Mouse (Mus musculus) kidney, postnatal 25 days (tissue): Measurements from ENCODE around the gene 1700067P10Rik.

ENCODE experiments used
- DNase-seq, 2 experiments: peaks; one replicate each; pipeline ENCODE4 v3.0.0; 2021; ENCODE audit warnings: mixed read lengths in 2 of 2

Gene 1700067P10Rik

DNA sequence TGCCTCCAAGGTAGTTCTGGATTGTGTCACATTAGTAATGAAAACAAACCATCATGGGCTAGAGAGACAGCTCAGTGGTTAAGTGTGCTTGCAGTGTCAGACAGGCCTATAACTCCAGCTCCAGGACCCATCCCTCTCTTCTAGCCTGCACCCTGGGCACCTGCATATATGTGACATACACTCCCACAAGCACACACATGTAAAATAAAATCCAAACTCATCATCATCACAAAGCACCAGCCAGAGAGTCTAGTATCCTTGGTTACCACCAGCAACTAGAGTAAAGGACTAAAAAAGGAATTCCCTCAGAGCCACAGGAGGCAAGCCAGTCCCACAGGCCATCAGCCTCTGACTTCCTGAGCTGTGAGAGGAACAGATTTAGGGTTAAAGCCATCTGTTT, at the start of gene 1700067P10Rik:
1700067P10Rik (plus strand) TSS at position 301 of the 400 bp plus-strand sequence.
- no peak for DNase-seq

DNA sequence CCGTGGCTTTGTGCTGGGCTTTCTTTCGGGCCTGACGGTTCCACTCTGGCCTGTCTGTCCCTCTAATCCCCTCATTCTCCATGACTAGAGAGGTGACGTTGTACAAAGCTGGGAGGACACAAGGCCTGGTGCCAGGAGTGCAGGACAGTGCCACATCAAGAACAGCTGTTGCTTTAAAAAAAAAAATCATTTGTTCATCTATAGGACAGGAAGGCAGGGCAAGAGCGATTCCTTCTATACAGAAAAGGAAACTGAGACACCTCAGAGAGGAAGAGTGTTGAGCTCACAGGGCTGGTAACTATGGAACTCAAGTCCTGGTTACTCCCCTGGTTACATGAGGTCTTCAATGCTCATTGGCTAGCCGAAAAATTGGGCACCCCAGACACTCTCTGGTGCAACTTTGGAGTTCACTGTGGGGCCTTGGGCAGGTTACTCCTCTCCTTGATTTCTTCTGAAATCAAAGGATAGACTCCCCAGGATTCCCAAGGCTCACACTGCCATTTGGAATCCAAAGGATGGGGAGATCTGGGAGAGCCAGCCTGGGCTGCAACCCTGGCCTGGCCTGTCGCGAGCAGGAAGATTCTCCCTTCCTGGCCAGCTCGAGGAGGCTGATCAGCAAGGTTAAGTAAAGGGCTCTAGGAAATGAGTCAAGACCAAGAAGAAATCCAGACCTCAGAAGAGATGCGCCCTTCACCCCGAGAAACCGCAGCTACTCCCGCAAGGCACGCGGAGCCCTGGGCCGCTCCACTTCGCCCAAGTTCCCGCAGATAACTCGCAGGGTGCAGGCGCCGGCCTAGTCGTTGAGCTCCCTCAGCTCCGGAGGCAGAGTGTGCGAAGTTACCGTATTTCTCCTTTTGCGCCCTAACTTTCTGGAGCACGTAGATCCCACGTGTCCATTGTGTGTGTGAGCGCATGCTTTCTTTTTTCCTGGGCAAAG, 47.5 kb upstream of the 1700067P10Rik start:
- peak; percentile 40 to 65 for DNase-seq

DNA sequence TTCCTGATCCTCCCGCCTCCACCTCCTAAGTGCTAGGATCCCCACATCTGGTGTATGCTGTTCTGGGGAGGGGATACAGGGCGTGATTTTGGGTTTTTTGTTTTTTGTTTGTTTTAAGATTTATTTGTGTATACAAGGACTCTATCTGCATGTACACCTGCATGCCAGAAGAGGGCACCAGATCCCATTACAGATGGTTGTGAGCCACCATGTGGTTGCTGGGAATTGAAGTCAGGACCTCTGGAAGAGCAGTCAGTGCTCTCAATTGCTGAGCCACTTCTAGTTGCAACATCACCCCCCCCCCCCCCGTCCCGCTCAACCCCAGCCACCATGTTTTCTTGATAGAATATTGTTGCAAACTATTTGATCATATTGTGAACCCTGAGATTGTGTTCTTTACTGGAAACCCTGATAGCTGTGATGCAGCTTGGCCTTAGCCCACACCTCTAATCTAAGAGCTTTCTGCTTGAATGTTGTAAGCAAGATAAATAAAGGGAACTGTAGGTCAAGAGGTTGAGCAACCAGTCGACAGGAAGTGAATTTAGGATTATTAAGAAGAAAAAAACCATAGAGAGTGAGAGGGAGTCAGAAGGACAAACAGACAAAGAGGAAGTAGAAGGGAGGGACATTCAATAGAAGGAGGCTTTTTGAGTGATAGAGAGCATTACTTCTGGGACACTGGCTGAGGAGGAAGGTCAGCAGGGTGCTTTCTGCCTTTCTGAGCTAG, 45.8 kb upstream of the 1700067P10Rik start:
- no peak for DNase-seq

DNA sequence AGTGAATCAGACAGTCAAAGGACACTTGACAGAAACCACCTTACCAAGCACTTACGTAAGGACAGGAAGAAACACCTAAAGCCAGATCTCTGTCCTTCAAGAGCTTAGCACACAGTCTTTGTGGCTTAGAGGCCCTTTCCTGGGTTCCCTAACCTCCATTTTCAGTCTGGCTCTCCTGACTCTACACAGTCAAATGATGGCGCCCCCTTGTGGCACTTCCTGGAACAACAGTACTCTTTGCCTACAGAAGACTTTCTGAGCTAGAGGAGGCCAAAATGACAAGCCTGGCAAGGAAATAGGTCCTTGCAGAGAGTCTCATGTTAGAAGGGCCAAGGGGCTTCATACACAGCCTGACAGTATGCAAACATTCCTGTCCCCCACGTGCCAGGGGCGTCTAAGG, 43.5 kb upstream of the 1700067P10Rik start:
- peak; percentile 70 to 92 for DNase-seq

- DNase-seq: no peak
These were observed 37.3 kb upstream of the 1700067P10Rik start for GRCm38 (mm10) chr17:48051638-48052337.

GRCm38 (mm10) chr17:48052338-48053067, 36.6 kb upstream of the 1700067P10Rik start:
- no peak for DNase-seq

GRCm38 (mm10) chr17:48053646-48054045, 35.5 kb upstream of the 1700067P10Rik start:
- no peak for DNase-seq

GRCm38 (mm10) chr17:48055076-48055816, 33.9 kb upstream of the 1700067P10Rik start:
- DNase-seq: no peak

DNA sequence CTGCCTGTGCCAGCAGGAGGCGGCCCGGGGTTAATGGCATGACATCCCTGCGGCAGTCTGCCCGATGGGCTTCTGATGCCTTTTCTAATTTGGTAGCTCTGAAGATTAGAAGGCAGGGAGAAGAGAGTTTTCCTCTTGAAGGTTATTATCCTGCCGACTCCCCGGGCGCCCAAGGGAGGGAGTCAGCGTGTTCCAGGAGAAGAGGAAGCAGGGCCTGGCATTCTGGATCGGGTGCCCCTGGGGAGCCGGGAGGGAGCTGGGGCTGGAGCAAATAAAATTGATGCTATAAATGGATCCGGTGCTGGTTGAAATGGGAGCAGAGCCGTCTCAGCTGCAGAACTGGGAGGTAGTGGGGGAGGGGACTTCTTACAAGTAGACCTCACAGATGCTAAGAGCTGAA, 31.7 kb upstream of the 1700067P10Rik start:
- no peak for DNase-seq

GRCm38 (mm10) chr17:48064196-48064843, 24.8 kb upstream of the 1700067P10Rik start:
- DNase-seq: no peak

DNA sequence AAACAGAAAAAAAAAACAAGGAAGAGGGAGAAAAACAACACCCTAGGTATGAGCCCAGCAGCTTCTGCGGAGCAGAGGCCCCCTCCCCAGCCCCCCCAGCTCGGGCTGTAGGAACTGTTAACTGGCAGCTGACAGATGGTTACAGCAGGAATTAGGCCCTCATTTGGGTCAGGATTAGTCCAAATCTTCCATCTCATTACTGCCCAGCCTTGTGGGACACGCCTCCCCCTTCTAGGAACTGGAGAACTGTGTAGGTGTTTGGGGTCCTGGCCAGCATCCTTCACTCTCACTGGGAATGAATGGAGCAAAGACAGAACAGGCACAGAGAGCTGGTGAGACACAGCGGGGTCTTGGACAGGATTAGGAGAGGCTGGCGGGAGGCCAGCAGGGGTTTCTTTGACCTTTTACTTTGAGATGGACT, 24.0 kb upstream of the 1700067P10Rik start:
- no peak for DNase-seq

- no peak for DNase-seq
These were observed 22.0 kb upstream of the 1700067P10Rik start for GRCm38 (mm10) chr17:48067083-48067614.

DNA sequence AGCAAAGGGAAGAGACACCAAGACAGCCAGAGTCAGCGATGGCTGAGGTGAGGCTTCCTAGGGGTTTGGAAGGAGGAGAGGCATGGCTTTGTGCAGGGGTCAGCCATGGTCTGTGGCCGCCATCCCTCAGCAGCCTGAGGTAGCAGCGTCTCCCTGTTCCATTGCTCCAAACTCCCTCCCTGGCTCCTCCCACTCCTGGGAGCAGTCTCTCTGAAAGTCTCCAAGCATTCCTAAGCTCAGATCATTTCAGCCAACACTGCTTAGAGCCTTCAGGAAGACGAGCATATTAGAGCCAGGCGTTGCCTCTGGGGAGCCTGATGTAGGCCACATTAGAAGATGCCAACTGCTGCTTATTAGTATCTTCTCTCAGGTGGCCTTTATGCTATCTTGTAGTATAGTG, 21.4 kb upstream of the 1700067P10Rik start:
- DNase-seq: no peak

DNA sequence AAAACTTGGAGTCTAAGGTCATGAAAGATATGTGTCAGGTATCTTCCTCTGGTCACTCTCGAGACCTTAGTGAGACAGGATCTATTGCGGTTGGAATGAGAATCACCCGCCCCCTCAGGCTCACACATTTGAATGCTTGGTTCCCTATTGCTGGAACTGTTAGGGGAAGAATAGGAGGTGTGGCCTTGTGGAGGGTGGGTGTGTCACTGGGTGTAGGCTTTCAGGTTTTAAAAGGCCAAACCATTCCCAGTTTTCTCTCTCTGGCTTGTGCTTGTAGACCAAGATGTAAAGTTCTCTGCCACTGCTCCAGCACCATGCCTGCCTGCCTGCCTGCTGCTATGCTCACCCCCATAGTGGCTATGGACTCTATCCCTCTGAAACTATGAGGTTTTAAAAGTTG, 8.5 kb upstream of the 1700067P10Rik start:
- DNase-seq: no peak

DNA sequence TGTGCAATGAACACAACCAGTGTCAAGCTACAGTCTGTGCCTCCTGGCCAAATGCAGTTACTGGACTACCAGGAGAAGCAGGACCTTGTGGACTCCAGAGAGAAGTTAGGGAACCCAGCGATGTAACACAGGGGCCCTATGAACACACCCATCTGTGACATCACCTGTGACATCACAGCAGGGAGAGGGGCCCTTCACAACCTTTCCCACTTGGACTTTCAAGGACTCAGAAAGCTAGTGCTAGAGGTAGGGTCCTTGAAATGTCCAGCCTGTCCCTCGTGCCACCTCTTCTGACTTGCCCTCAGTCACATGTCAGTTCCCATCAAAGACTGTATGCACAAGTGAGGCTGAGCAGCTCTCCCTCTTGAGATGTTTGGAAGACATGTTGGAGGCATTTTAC, 327 bp downstream of the 1700067P10Rik start:
- DNase-seq: no peak

DNA sequence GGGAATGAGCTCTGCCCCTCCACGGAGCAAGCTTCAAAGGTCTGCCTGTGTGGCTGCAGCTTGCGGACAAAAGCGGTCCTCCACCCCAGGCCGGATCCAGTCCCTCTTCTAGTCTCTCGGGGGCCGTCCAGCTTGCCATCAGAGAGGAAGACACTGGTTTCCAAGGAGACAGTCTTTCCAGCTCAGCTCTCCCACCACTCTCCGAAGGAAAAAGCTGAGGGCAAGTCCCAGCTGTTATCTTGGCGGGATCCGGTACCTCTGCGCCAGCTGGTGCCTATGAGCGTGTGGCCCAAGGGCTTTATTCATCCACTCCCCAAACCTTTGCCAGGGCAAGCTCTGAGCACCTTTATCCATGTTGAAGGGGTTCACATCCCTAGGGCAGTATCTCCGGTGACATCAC, 1.2 kb downstream of the 1700067P10Rik start:
- DNase-seq: no peak

DNA sequence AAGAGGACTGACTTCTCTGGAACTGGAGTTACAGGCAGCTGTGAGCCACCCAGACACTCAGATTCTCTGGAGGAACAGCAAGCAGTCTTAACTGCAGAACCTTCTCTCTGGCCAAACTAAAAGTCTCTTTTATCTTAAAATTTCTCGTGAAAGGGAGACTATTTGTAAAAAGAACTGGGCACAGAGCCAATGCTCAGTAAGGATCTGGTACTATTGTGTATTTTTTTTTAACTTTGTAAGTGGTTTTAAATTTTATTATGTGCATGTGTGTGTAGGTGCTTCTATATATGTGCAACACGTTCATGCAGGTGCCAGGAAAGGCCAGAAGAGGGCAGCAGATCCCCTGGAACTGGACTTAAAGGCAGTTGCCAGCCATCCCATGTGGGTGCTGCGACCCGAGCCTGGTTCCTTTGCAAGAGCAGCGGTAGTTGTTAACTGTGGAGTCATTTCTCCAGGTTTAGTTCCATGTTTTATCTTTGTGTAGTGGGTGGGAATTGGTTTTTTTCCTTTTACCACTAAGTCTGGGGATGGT, 4.2 kb downstream of the 1700067P10Rik start:
- DNase-seq: no peak

GRCm38 (mm10) chr17:48094820-48095680, 5.9 kb downstream of the 1700067P10Rik start:
- no peak for DNase-seq

- DNase-seq: no peak
These were observed 6.6 kb downstream of the 1700067P10Rik start for GRCm38 (mm10) chr17:48095718-48096121.

DNA sequence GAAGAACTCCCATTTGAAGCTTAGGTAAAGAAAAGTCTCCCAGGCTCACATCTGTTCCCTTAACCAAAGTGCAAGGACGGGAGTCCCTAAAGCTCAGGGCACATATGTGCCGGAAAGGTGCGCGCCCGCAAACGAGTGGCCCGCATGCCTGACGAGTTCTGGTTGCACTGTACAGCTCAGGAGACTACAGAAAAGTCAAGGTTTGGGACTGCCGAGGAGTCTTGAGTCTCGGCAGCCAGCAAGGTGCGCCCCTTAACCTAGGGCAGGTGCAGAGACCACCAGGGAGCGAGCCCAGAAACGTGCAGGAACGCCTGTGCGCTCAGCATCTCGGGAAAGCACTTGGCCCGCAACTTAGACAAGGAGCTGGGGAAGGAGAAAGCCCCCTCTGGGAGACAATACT, 7.2 kb downstream of the 1700067P10Rik start:
- DNase-seq: no peak
